In the genomic region with DNA sequence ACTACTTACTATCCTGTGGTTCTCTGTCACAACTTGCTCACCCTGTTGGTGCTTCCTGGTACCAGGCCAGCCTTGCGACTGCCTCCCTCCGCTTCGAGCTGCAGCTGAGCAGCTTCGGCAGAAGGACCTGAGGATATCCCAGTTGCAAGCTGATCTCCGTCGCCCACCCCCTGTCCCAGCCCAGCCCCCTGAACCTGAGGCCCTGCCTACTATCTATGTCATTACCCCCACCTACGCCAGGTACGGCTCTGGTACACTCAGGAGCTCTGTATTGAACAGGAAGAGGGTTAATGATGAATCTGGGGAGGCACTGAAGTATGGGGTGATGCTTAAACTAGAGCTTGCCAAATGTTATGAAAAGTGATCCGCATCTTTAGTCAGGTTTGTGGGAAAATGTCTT, we compare ENCODE assay signal across 8 mouse cellular contexts. TPM values are rescaled to one million over a fixed set of nuclear protein-coding genes. Genes with fewer than 3 reads are reported as not detected.
DNase-seq lines count a peak whose midpoint lies in the region; ATAC-seq and TF ChIP-seq lines count a peak whose summit lies in the region.

No protein-coding gene starts in this region.

- H3K4me1 ChIP-seq in heart, embryonic 15.5 days (replicated peaks), result peaks cover 15% of the 10 kb centered on the region
- peaks cover 9% of the 10 kb centered on the region for H3K4me1 ChIP-seq in embryonic facial prominence, embryonic 12.5 days
- H3K4me1 ChIP-seq in hindbrain, postnatal 0 days (ENCODE audit: insufficient read depth, low read length), result peaks cover 9% of the 10 kb centered on the region
- peaks cover 18% of the 10 kb centered on the region for H3K4me1 ChIP-seq in midbrain, embryonic 15.5 days

- H3K27me3 ChIP-seq in heart, embryonic 15.5 days, result no peaks in the 10 kb centered on the region
- no peaks in the 10 kb centered on the region for H3K27me3 ChIP-seq in embryonic facial prominence, embryonic 12.5 days
- H3K27me3 ChIP-seq in hindbrain, postnatal 0 days (ENCODE audit: insufficient read depth, low read length), result no peaks in the 10 kb centered on the region
- H3K27me3 ChIP-seq in midbrain, embryonic 15.5 days (replicated peaks), result no peaks in the 10 kb centered on the region

- H3K9me3 ChIP-seq in heart, embryonic 15.5 days (replicated peaks), result no peaks in the 10 kb centered on the region
- H3K9me3 ChIP-seq in embryonic facial prominence, embryonic 12.5 days, result no peaks in the 10 kb centered on the region
- no peaks in the 10 kb centered on the region for H3K9me3 ChIP-seq in hindbrain, postnatal 0 days (ENCODE audit: low read length)
- no peaks in the 10 kb centered on the region for H3K9me3 ChIP-seq in midbrain, embryonic 15.5 days

- H3K4me2 ChIP-seq in heart, embryonic 15.5 days, result peak overlapping the region; percentile 77
- H3K4me2 ChIP-seq in embryonic facial prominence, embryonic 12.5 days (replicated peaks), result peak overlapping the region; percentile 82
- peak overlapping the region; percentile 91 for H3K4me2 ChIP-seq in hindbrain, postnatal 0 days (ENCODE audit: low read depth, low read length)
- peak overlapping the region; percentile 85; the same call in 1 of the 2 replicates for H3K4me2 ChIP-seq in midbrain, embryonic 15.5 days

- no peak for DNase-seq in heart, postnatal 10 days
- no peak for DNase-seq in hindbrain, postnatal 0 days (ENCODE audit: low spot score)
- DNase-seq in urinary bladder, postnatal 4 days (ENCODE audit: low spot score in 2 of 2), result no peak
- no peak for DNase-seq in thymus, postnatal 10 days (ENCODE audit: low spot score in 2 of 2)
- DNase-seq in layer of hippocampus, adult 9-10 months (ENCODE audit: low spot score), result no peak

- no peak overlapping the region for H3K27ac ChIP-seq in heart, embryonic 15.5 days
- H3K27ac ChIP-seq in embryonic facial prominence, embryonic 12.5 days, result no peak overlapping the region
- no peak overlapping the region for H3K27ac ChIP-seq in hindbrain, postnatal 0 days
- H3K27ac ChIP-seq in midbrain, embryonic 15.5 days, result no peak overlapping the region

- 72% methylated on average over 9 of the region's 9 CpGs for WGBS in heart, embryonic 15.5 days
- 53% methylated on average over 9 of the region's 9 CpGs for WGBS in embryonic facial prominence, embryonic 12.5 days
- 75% methylated on average over 9 of the region's 9 CpGs for WGBS in hindbrain, postnatal 0 days
- WGBS in midbrain, embryonic 15.5 days, result 86% methylated on average over 9 of the region's 9 CpGs

- peaks cover 20% of the 10 kb centered on the region; the same call in 1 of the 2 replicates for H3K36me3 ChIP-seq in heart, embryonic 15.5 days
- peaks cover 23% of the 10 kb centered on the region for H3K36me3 ChIP-seq in embryonic facial prominence, embryonic 12.5 days
- peaks cover 13% of the 10 kb centered on the region for H3K36me3 ChIP-seq in hindbrain, postnatal 0 days (ENCODE audit: insufficient read depth, low read length)
- H3K36me3 ChIP-seq in midbrain, embryonic 15.5 days (replicated peaks), result peaks cover 13% of the 10 kb centered on the region; the same call in 1 of the 2 replicates

- intact Hi-C loops in heart, postnatal 10 days (cut with DNase I), result no loop called here

- no peak overlapping the region for H3K4me3 ChIP-seq in heart, embryonic 15.5 days
- H3K4me3 ChIP-seq in embryonic facial prominence, embryonic 12.5 days, result 0 out of 2 replicates have a peak overlapping the region, but pooled peaks have one; percentile 72
- H3K4me3 ChIP-seq in hindbrain, postnatal 0 days (ENCODE audit: low read length), result no peak overlapping the region
- 0 out of 2 replicates have a peak overlapping the region, but pooled peaks have one; percentile 95 for H3K4me3 ChIP-seq in midbrain, embryonic 15.5 days

- ATAC-seq in heart, embryonic 15.5 days (replicated peaks; ENCODE audit: insufficient number of reproducible peaks, insufficient read depth, low FRiP score, low read depth), result no peak
- no peak for ATAC-seq in embryonic facial prominence, embryonic 12.5 days (ENCODE audit: insufficient number of reproducible peaks, insufficient read depth, low FRiP score, low TSS enrichment)
- no peak for ATAC-seq in hindbrain, postnatal 0 days
- ATAC-seq in midbrain, embryonic 15.5 days (replicated peaks), result no peak

- no peak for TF ChIP-seq CTCF in hindbrain, postnatal 0 days (IDR thresholded peaks at IDR 0.05; ENCODE audit: low read depth)

- H3K9ac ChIP-seq in heart, embryonic 15.5 days, result peak overlapping the region; percentile 79; the same call in 1 of the 2 replicates
- H3K9ac ChIP-seq in embryonic facial prominence, embryonic 12.5 days, result no peak overlapping the region
- H3K9ac ChIP-seq in hindbrain, postnatal 0 days (replicated peaks; ENCODE audit: low read length), result no peak overlapping the region
- 0 out of 2 replicates have a peak overlapping the region, but pooled peaks have one; percentile 72 for H3K9ac ChIP-seq in midbrain, embryonic 15.5 days

RNA-seq across cellular contexts. Expression of gene B3gat3, which starts 1.6 kb away (rescaled TPM):
- polyA plus RNA-seq in heart, embryonic 15.5 days (2015; fragmentation: Nextera tagmentation; extraction: Ambion mirVana), result 33.3 and 38.1 TPM in 2 replicates
- 10 to 100 TPM; 38.7 to 41.8 TPM for total RNA-seq in heart, postnatal 10 days (2021)
- polyA plus RNA-seq in embryonic facial prominence, embryonic 12.5 days (2016; fragmentation: Nextera tagmentation; extraction: Ambion mirVana), result 54.6 and 58.5 TPM in 2 replicates
- total RNA-seq in hindbrain, postnatal 0 days (2014; rRNA removed), result 88.7 and 97.5 TPM in 2 replicates
- polyA plus RNA-seq in hindbrain, postnatal 0 days (2015; fragmentation: Nextera tagmentation; extraction: Ambion mirVana), result 80.9 and 92.3 TPM in 2 replicates
- 96.1 and 96.6 TPM in 2 replicates for polyA plus RNA-seq in midbrain, embryonic 15.5 days (2015; fragmentation: Nextera tagmentation; extraction: Ambion mirVana)

RNA-seq across cellular contexts. Expression of gene Rom1, which starts 7.4 kb away (rescaled TPM):
- 1.9 and 2.3 TPM in 2 replicates for polyA plus RNA-seq in heart, embryonic 15.5 days (2015; fragmentation: Nextera tagmentation; extraction: Ambion mirVana)
- 1 to 10 TPM; 6.5 to 7.1 TPM for total RNA-seq in heart, postnatal 10 days (2021)
- polyA plus RNA-seq in embryonic facial prominence, embryonic 12.5 days (2016; fragmentation: Nextera tagmentation; extraction: Ambion mirVana), result 2.7 and 3.0 TPM in 2 replicates
- 5.7 and 6.0 TPM in 2 replicates for total RNA-seq in hindbrain, postnatal 0 days (2014; rRNA removed)
- polyA plus RNA-seq in hindbrain, postnatal 0 days (2015; fragmentation: Nextera tagmentation; extraction: Ambion mirVana), result 3.5 and 4.0 TPM in 2 replicates
- polyA plus RNA-seq in midbrain, embryonic 15.5 days (2015; fragmentation: Nextera tagmentation; extraction: Ambion mirVana), result 1.9 and 2.4 TPM in 2 replicates

RNA-seq across cellular contexts. Expression of gene Eml3, which starts 7.6 kb away (rescaled TPM):
- polyA plus RNA-seq in heart, embryonic 15.5 days (2015; fragmentation: Nextera tagmentation; extraction: Ambion mirVana), result 12.7 and 21.9 TPM in 2 replicates
- total RNA-seq in heart, postnatal 10 days (2021), result 10 to 100 TPM; 16.7 to 18.7 TPM
- 29.0 and 29.7 TPM in 2 replicates for polyA plus RNA-seq in embryonic facial prominence, embryonic 12.5 days (2016; fragmentation: Nextera tagmentation; extraction: Ambion mirVana)
- total RNA-seq in hindbrain, postnatal 0 days (2014; rRNA removed), result 8.3 and 8.6 TPM in 2 replicates
- 11.0 and 11.8 TPM in 2 replicates for polyA plus RNA-seq in hindbrain, postnatal 0 days (2015; fragmentation: Nextera tagmentation; extraction: Ambion mirVana)
- polyA plus RNA-seq in midbrain, embryonic 15.5 days (2015; fragmentation: Nextera tagmentation; extraction: Ambion mirVana), result 10.5 and 13.4 TPM in 2 replicates

RNA-seq across cellular contexts. Expression of gene Mta2, which starts 19.9 kb away (rescaled TPM):
- 74.2 and 99.5 TPM in 2 replicates for polyA plus RNA-seq in heart, embryonic 15.5 days (2015; fragmentation: Nextera tagmentation; extraction: Ambion mirVana)
- total RNA-seq in heart, postnatal 10 days (2021), result 10 to 100 TPM; 54.4 to 59.5 TPM
- polyA plus RNA-seq in embryonic facial prominence, embryonic 12.5 days (2016; fragmentation: Nextera tagmentation; extraction: Ambion mirVana), result 202 and 211 TPM in 2 replicates
- 65.1 and 71.4 TPM in 2 replicates for total RNA-seq in hindbrain, postnatal 0 days (2014; rRNA removed)
- 75.2 and 78.8 TPM in 2 replicates for polyA plus RNA-seq in hindbrain, postnatal 0 days (2015; fragmentation: Nextera tagmentation; extraction: Ambion mirVana)
- polyA plus RNA-seq in midbrain, embryonic 15.5 days (2015; fragmentation: Nextera tagmentation; extraction: Ambion mirVana), result 119 and 121 TPM in 2 replicates

RNA-seq across cellular contexts. Expression of gene Ganab, which starts 23.9 kb away (rescaled TPM):
- 50.0 and 67.9 TPM in 2 replicates for polyA plus RNA-seq in heart, embryonic 15.5 days (2015; fragmentation: Nextera tagmentation; extraction: Ambion mirVana)
- 10 to 100 TPM; 69.3 to 74.5 TPM for total RNA-seq in heart, postnatal 10 days (2021)
- polyA plus RNA-seq in embryonic facial prominence, embryonic 12.5 days (2016; fragmentation: Nextera tagmentation; extraction: Ambion mirVana), result 112 and 119 TPM in 2 replicates
- 103 and 110 TPM in 2 replicates for total RNA-seq in hindbrain, postnatal 0 days (2014; rRNA removed)
- polyA plus RNA-seq in hindbrain, postnatal 0 days (2015; fragmentation: Nextera tagmentation; extraction: Ambion mirVana), result 55.5 and 55.6 TPM in 2 replicates
- polyA plus RNA-seq in midbrain, embryonic 15.5 days (2015; fragmentation: Nextera tagmentation; extraction: Ambion mirVana), result 88.8 and 90.7 TPM in 2 replicates

Comparison
In these comparisons a context has a peak if more than half of its experiments do, and no peak if none do; other contexts are left out.
1. H3K4me3 ChIP-seq: peak in embryonic facial prominence, embryonic 12.5 days (single experiment) and midbrain, embryonic 15.5 days (single experiment); none in heart, embryonic 15.5 days (single experiment) and hindbrain, postnatal 0 days (single experiment).
2. H3K9ac ChIP-seq: peak in heart, embryonic 15.5 days (single experiment) and midbrain, embryonic 15.5 days (single experiment); none in embryonic facial prominence, embryonic 12.5 days (single experiment) and hindbrain, postnatal 0 days (single experiment).
3. Peak in every context shown above with its lines, with median percentiles within 50 percentile points of each other: H3K4me2 ChIP-seq.